ENCODE assay signal across 8 mouse cellular contexts in genomic region chr5:125268033-125268765, GRCm38 (mm10).
DNase-seq lines count a peak whose midpoint lies in the region; ATAC-seq and TF ChIP-seq lines count a peak whose summit lies in the region.

No protein-coding gene starts in this region.

- peaks cover 11% of the 10 kb centered on the region for H3K4me1 ChIP-seq in forebrain, embryonic 14.5 days (ENCODE audit: control insufficient read depth, insufficient read depth, low read length)
- peaks cover 10% of the 10 kb centered on the region for H3K4me1 ChIP-seq in lung, adult 2 months (ENCODE audit: control insufficient read depth, insufficient read depth, low read length)

- H3K36me3 ChIP-seq in forebrain, embryonic 14.5 days (ENCODE audit: control insufficient read depth, insufficient read depth, low read length): no peaks in the 10 kb centered on the region

- no peak overlapping the region for H3K4me3 ChIP-seq in forebrain, embryonic 14.5 days (ENCODE audit: low read depth, low read length)
- H3K4me3 ChIP-seq in layer of hippocampus, adult 2 months: no peak overlapping the region
- no peak overlapping the region for H3K4me3 ChIP-seq in lung, adult 2 months (replicated peaks; ENCODE audit: extremely low read depth, low read depth, low read length)

- TF ChIP-seq CTCF in layer of hippocampus, adult 2 months (conservative IDR thresholded peaks at IDR 0.05): peak; percentile 98
- peak; percentile 83 for TF ChIP-seq CTCF in lung, adult 2 months (IDR thresholded peaks at IDR 0.05; ENCODE audit: insufficient read depth, low read length)

- peak overlapping the region; percentile 30; the same call in 1 of the 2 replicates for H3K9ac ChIP-seq in forebrain, embryonic 14.5 days (ENCODE audit: low read length)

- peak overlapping the region; percentile 18 for H3K4me2 ChIP-seq in forebrain, embryonic 14.5 days (ENCODE audit: low read length)

- H3K9me3 ChIP-seq in forebrain, embryonic 14.5 days (replicated peaks; ENCODE audit: control insufficient read depth, low read length): no peaks in the 10 kb centered on the region

- intact Hi-C loops in heart, postnatal 36 days (cut with DNase I): loop anchor here (1.0 to 5.0 kb wide), 5 partner anchors 76 to 368 kb away; partner anchors contain the start of gene Ncor2

- no peaks in the 10 kb centered on the region for H3K27me3 ChIP-seq in forebrain, embryonic 14.5 days (replicated peaks; ENCODE audit: control insufficient read depth, insufficient read depth, low read length)

- WGBS in forebrain, embryonic 14.5 days: 23% methylated on average over 10 of the region's 10 CpGs
- WGBS in lung, adult 2 months: 8% methylated on average over 10 of the region's 10 CpGs

- peak; percentile 63 for DNase-seq in c-Kit-positive CD71-positive TER-119-positive erythroid progenitor cells, embryonic 14.5 days (ENCODE audit: low spot score)
- peak; percentile 80 for DNase-seq in forebrain, embryonic 14.5 days (ENCODE audit: low spot score)
- peak; percentile 88 to 90 for DNase-seq in heart, postnatal 36 days
- peak; percentile 70 to 91 for DNase-seq in layer of hippocampus, adult 2 months (ENCODE audit: low spot score in 2 of 2)
- peak; percentile 80 for DNase-seq in lung, adult 2 months
- peak; percentile 75 for DNase-seq in thymus, postnatal 0 days (ENCODE audit: low spot score)

- TF ChIP-seq POLR2A in lung, adult 2 months (IDR thresholded peaks at IDR 0.05; ENCODE audit: borderline replicate concordance, extremely low read depth, low read depth, low read length): no peak

- peak overlapping the region; percentile 77; the same call in 1 of the 2 replicates for H3K27ac ChIP-seq in forebrain, embryonic 14.5 days (ENCODE audit: low read depth, low read length)
- H3K27ac ChIP-seq in layer of hippocampus, adult 2 months: peak overlapping the region; percentile 61; the same call in 1 of the 2 replicates

- ATAC-seq in CD4-positive, CD25-positive, alpha-beta regulatory T cell, adult 4 months: peak; percentile 35
- 0 out of 2 replicates have a peak, but pooled peaks have one; percentile 9 for ATAC-seq in forebrain, embryonic 14.5 days
- ATAC-seq in neutrophil, adult 5-6 weeks (ENCODE audit: extremely low read depth, insufficient number of reproducible peaks, low FRiP score, poor library complexity, severe bottlenecking): peak; percentile 30; the same call in 1 of the 2 replicates
